Mouse (Mus musculus) adrenal gland, postnatal 25 days (tissue): Measurements from ENCODE around the gene Syndig1. TPM values are rescaled to one million over a fixed set of nuclear protein-coding genes. Genes with fewer than 3 reads are reported as not detected.
A peak's percentile ranks its signal among the peaks of the same experiment; 100 is the strongest.

Experiments
- DNase-seq: peaks from one replicate; pipeline ENCODE4 v3.0.0; 2021; ENCODE audit warnings: mixed read lengths
- total RNA-seq: library from RNA; stranded (reverse); gene quantifications from 2 replicates; pipeline ENCODE4 v1.2.3, GENCODE M21; 2021

Syndig1 gene
- total RNA-seq, 1 experiment from 2014 or later, result 1.2 TPM

GRCm38 (mm10) chr2:149877954-149878353, 48.9 kb downstream of the Syndig1 start:
- DNase-seq, result no peak

- DNase-seq, result no peak
These were observed 58.6 kb downstream of the Syndig1 start for GRCm38 (mm10) chr2:149887634-149888033.

GRCm38 (mm10) chr2:149891647-149892046, 62.6 kb downstream of the Syndig1 start:
- DNase-seq, result no peak

- DNase-seq, result no peak
These were observed 67.3 kb downstream of the Syndig1 start for GRCm38 (mm10) chr2:149896337-149896736.

- no peak for DNase-seq
These were observed 70.6 kb downstream of the Syndig1 start for GRCm38 (mm10) chr2:149899615-149900014.

- peak; percentile 5 for DNase-seq
These were observed 71.6 kb downstream of the Syndig1 start for GRCm38 (mm10) chr2:149900606-149901005.

- DNase-seq, result no peak
These were observed 75.4 kb downstream of the Syndig1 start for GRCm38 (mm10) chr2:149904405-149904804.

- DNase-seq, result no peak
These were observed 77.7 kb downstream of the Syndig1 start for GRCm38 (mm10) chr2:149906694-149907093.

- DNase-seq, result no peak
These were observed 88.2 kb downstream of the Syndig1 start for GRCm38 (mm10) chr2:149917162-149917561.

- DNase-seq, result no peak
These were observed 94.5 kb downstream of the Syndig1 start for GRCm38 (mm10) chr2:149923561-149923960.

GRCm38 (mm10) chr2:149925911-149926310, 96.9 kb downstream of the Syndig1 start:
- DNase-seq, result no peak

GRCm38 (mm10) chr2:149927001-149927400, 98.0 kb downstream of the Syndig1 start:
- no peak for DNase-seq

GRCm38 (mm10) chr2:149927481-149927880, 98.5 kb downstream of the Syndig1 start:
- no peak for DNase-seq

- DNase-seq, result no peak
These were observed 101.0 kb downstream of the Syndig1 start for GRCm38 (mm10) chr2:149929986-149930385.

- no peak for DNase-seq
These were observed 102.1 kb downstream of the Syndig1 start for GRCm38 (mm10) chr2:149931111-149931510.

GRCm38 (mm10) chr2:149932095-149932494, 103.1 kb downstream of the Syndig1 start:
- DNase-seq, result no peak

GRCm38 (mm10) chr2:149933247-149933898, 104.4 kb downstream of the Syndig1 start:
- no peak for DNase-seq

- DNase-seq, result no peak
These were observed 105.1 kb downstream of the Syndig1 start for GRCm38 (mm10) chr2:149934139-149934538.

- no peak for DNase-seq
These were observed 109.8 kb downstream of the Syndig1 start for GRCm38 (mm10) chr2:149938829-149939228.

- DNase-seq, result no peak
These were observed 110.6 kb downstream of the Syndig1 start for GRCm38 (mm10) chr2:149939586-149939985.

- no peak for DNase-seq
These were observed 121.6 kb downstream of the Syndig1 start for GRCm38 (mm10) chr2:149950641-149951040.

GRCm38 (mm10) chr2:149971014-149971413, 142.0 kb downstream of the Syndig1 start:
- DNase-seq, result no peak

- DNase-seq, result peak; percentile 81
These were observed 144.6 kb downstream of the Syndig1 start for GRCm38 (mm10) chr2:149973583-149973982.

- peak; percentile 5 for DNase-seq
These were observed 151.4 kb downstream of the Syndig1 start for GRCm38 (mm10) chr2:149980419-149980818.

- no peak for DNase-seq
These were observed 153.5 kb downstream of the Syndig1 start for GRCm38 (mm10) chr2:149982466-149982865.
